Mouse (Mus musculus) testis, adult 2 months (tissue): ENCODE measurements at regions not wholly inside any gene's neighbourhood (a gene's known extent, or its start where the extent isn't known, plus 50 kb on each side); places are given as distances from the start of the nearest gene placed in this dataset.

Experiments used
- CTCF ChIP-seq: fragments of 200-500 bp; IDR thresholded peaks from 2 replicates; pipeline ENCODE4 v1.5.1; 2012; ENCODE audit warnings: low read depth, mild to moderate bottlenecking, inconsistent platforms, low read length, moderate library complexity; ENCODE audit not compliant: control insufficient read depth, insufficient read depth, insufficient replicate concordance
- POLR2A ChIP-seq: fragments of 200-500 bp; IDR thresholded peaks from 2 replicates; pipeline ENCODE4 v1.6.1; 2012; ENCODE audit warnings: low read depth, mild to moderate bottlenecking, inconsistent platforms, low read length, moderate library complexity; ENCODE audit not compliant: control insufficient read depth

DNA sequence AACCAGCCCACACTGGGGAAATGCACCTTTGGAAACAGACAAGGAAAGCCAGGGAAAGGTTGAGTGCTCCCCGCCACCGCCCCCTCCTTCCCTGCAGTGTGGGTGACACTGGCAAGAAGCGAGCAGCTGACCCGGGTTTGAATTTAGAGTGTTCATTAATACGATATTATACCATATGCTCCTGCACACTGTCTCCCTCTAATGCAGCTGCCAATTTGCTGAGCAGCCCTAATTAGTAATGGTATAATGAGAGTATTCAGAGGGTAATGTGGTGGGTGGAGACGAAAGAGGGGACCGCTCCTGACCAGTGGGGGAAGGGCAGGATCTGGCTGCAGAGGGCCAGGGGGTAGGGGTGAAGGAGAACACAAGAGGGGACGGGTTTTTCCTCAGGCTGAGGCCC lies 111.9 kb upstream of the Lhx1 start:
- TF ChIP-seq CTCF, result no peak
- TF ChIP-seq POLR2A, result no peak
